Mouse (Mus musculus): ENCODE results near the gene Ankrd39. TPM values are rescaled to one million over a fixed set of nuclear protein-coding genes. Genes with fewer than 3 reads are reported as not detected.

Gene Ankrd39
- polyA plus RNA-seq, 1 experiment from 2014 or later = 11.5 TPM

GRCm38 (mm10) chr1:36572140-36572700 lies 25.0 kb upstream of the Ankrd39 start:
- ChIA-PET POLR2A (no interaction called here), CTCF (interaction anchor here (0.7 to 1.3 kb wide), 2 partner anchors 28 to 247 kb away, joined by 3 read pairs; no protein-coding TSS in a partner anchor)
- in situ Hi-C loops (cut with MboI; ENCODE audit: low pct_unique_long_range_greater_than_20kb) = no loop called here
- no peak for TF ChIP-seq CTCF (IDR thresholded peaks at IDR 0.05)
- DNase-seq (ENCODE audit: low read depth, low spot score) (no peak), ATAC-seq (no peak)
- H3K27me3 ChIP-seq = no peaks in the 10 kb centered on the region

GRCm38 (mm10) chr1:36571627-36572026 lies 24.4 kb upstream of the Ankrd39 start:
- POLR2A ChIA-PET = no interaction called here
- no peaks in the 10 kb centered on the region for H3K27me3 ChIP-seq
- TF ChIP-seq CTCF (IDR thresholded peaks at IDR 0.05) = no peak
- DNase-seq (ENCODE audit: low read depth, low spot score) (no peak), ATAC-seq (no peak)
- CTCF ChIA-PET = interaction anchor here (1.3 kb wide), 1 partner anchor 247 kb away, joined by 3 read pairs; no protein-coding TSS in a partner anchor
- in situ Hi-C loops (cut with MboI; ENCODE audit: low pct_unique_long_range_greater_than_20kb) = no loop called here

- ATAC-seq (no peak), DNase-seq (ENCODE audit: low read depth, low spot score) (no peak)
- CTCF ChIA-PET = interaction anchor here (1.4 to 1.5 kb wide), 2 partner anchors 13 to 69 kb away, joined by 3 read pairs; partner anchors contain the start of gene Sema4c
- no peaks in the 10 kb centered on the region for H3K27me3 ChIP-seq
- POLR2A ChIA-PET = interaction anchor here (0.6 kb wide), 1 partner anchor 67 kb away, joined by 3 read pairs; no protein-coding TSS in a partner anchor
- in situ Hi-C loops (cut with MboI; ENCODE audit: low pct_unique_long_range_greater_than_20kb) = no loop called here
- TF ChIP-seq CTCF (IDR thresholded peaks at IDR 0.05) = no peak
Measured at GRCm38 (mm10) chr1:36570320-36570719, 23.1 kb upstream of the Ankrd39 start.

GRCm38 (mm10) chr1:36569694-36570276 lies 22.5 kb upstream of the Ankrd39 start:
- ChIA-PET CTCF (interaction anchor here (1.4 to 1.7 kb wide), 3 partner anchors 12 to 68 kb away, joined by 3 to 4 read pairs (median 3); partner anchors contain the start of genes Ankrd39 and Sema4c), POLR2A (interaction anchor here (0.6 kb wide), 1 partner anchor 67 kb away, joined by 3 read pairs; no protein-coding TSS in a partner anchor)
- no peak for TF ChIP-seq CTCF (IDR thresholded peaks at IDR 0.05)
- no peak for ATAC-seq
- DNase-seq (ENCODE audit: low read depth, low spot score) = no peak
- no peaks in the 10 kb centered on the region for H3K27me3 ChIP-seq
- in situ Hi-C loops (cut with MboI; ENCODE audit: low pct_unique_long_range_greater_than_20kb) = no loop called here

GRCm38 (mm10) chr1:36568776-36569175 lies 21.5 kb upstream of the Ankrd39 start:
- CTCF ChIA-PET = interaction anchor here (0.9 to 1.7 kb wide), 3 partner anchors 12 to 140 kb away, joined by 3 to 5 read pairs (median 4); partner anchors contain the start of genes Ankrd39 and Sema4c
- TF ChIP-seq CTCF (IDR thresholded peaks at IDR 0.05) = no peak
- no peaks in the 10 kb centered on the region for H3K27me3 ChIP-seq
- DNase-seq (ENCODE audit: low read depth, low spot score) (no peak), ATAC-seq (no peak)
- POLR2A ChIA-PET = interaction anchor here (0.9 kb wide), 1 partner anchor 13 kb away, joined by 5 read pairs; no protein-coding TSS in a partner anchor
- in situ Hi-C loops (cut with MboI; ENCODE audit: low pct_unique_long_range_greater_than_20kb) = no loop called here

GRCm38 (mm10) chr1:36567818-36568603 lies 20.8 kb upstream of the Ankrd39 start:
- in situ Hi-C loops (cut with MboI; ENCODE audit: low pct_unique_long_range_greater_than_20kb) = no loop called here
- POLR2A ChIA-PET = no interaction called here

GRCm38 (mm10) chr1:36566425-36566824 lies 19.2 kb upstream of the Ankrd39 start:
- TF ChIP-seq CTCF (IDR thresholded peaks at IDR 0.05) = no peak
- ChIA-PET CTCF (interaction anchor here (0.7 to 1.1 kb wide), 4 partner anchors 11 to 141 kb away, joined by 3 to 4 read pairs (median 3); partner anchors contain the start of gene Ankrd39), POLR2A (interaction anchor here (0.6 to 1.0 kb wide), 2 partner anchors 19 to 152 kb away, joined by 3 read pairs; partner anchors contain the start of gene Ankrd39)
- in situ Hi-C loops (cut with MboI; ENCODE audit: low pct_unique_long_range_greater_than_20kb) = no loop called here
- no peak for ATAC-seq
- no peaks in the 10 kb centered on the region for H3K27me3 ChIP-seq
- no peak for DNase-seq (ENCODE audit: low read depth, low spot score)

More at GRCm38 (mm10) chr1:36567818-36568603, 20.8 kb upstream of the Ankrd39 start:
- CTCF ChIA-PET = interaction anchor here (0.9 to 1.7 kb wide), 3 partner anchors 11 to 141 kb away, joined by 3 to 5 read pairs (median 4); partner anchors contain the start of genes Ankrd39 and Sema4c
- no peaks in the 10 kb centered on the region for H3K27me3 ChIP-seq
- no peak for DNase-seq (ENCODE audit: low read depth, low spot score)
- peak; percentile 36 for ATAC-seq
- TF ChIP-seq CTCF (IDR thresholded peaks at IDR 0.05) = no peak

- CTCF ChIA-PET = interaction anchor here (1.0 to 1.2 kb wide), 2 partner anchors 10 to 31 kb away, joined by 3 read pairs; no protein-coding TSS in a partner anchor
- ATAC-seq (no peak), DNase-seq (ENCODE audit: low read depth, low spot score) (no peak)
- TF ChIP-seq CTCF (IDR thresholded peaks at IDR 0.05) = no peak
- POLR2A ChIA-PET = no interaction called here
- in situ Hi-C loops (cut with MboI; ENCODE audit: low pct_unique_long_range_greater_than_20kb) = no loop called here
- H3K27me3 ChIP-seq = no peaks in the 10 kb centered on the region
Measured at GRCm38 (mm10) chr1:36564101-36564500, 16.9 kb upstream of the Ankrd39 start.

GRCm38 (mm10) chr1:36563632-36564031 lies 16.4 kb upstream of the Ankrd39 start:
- CTCF ChIA-PET = interaction anchor here (1.2 kb wide), 1 partner anchor 9 kb away, joined by 3 read pairs; no protein-coding TSS in a partner anchor
- DNase-seq (ENCODE audit: low read depth, low spot score) (no peak), ATAC-seq (no peak)
- TF ChIP-seq CTCF (IDR thresholded peaks at IDR 0.05) = no peak
- POLR2A ChIA-PET = no interaction called here
- in situ Hi-C loops (cut with MboI; ENCODE audit: low pct_unique_long_range_greater_than_20kb) = no loop called here
- no peaks in the 10 kb centered on the region for H3K27me3 ChIP-seq

- DNase-seq (ENCODE audit: low read depth, low spot score) (no peak), ATAC-seq (peak; percentile 16)
- no peaks in the 10 kb centered on the region for H3K27me3 ChIP-seq
- in situ Hi-C loops (cut with MboI; ENCODE audit: low pct_unique_long_range_greater_than_20kb) = no loop called here
- POLR2A ChIA-PET = no interaction called here
- CTCF ChIA-PET = interaction anchor here (1.2 kb wide), 1 partner anchor 9 kb away, joined by 3 read pairs; no protein-coding TSS in a partner anchor
- TF ChIP-seq CTCF (IDR thresholded peaks at IDR 0.05) = no peak
Measured at GRCm38 (mm10) chr1:36563197-36563596, 16.0 kb upstream of the Ankrd39 start.

Measured in Patski (cell line).